Mouse (Mus musculus): ENCODE results near the gene Auts2.

Auts2 gene

DNA sequence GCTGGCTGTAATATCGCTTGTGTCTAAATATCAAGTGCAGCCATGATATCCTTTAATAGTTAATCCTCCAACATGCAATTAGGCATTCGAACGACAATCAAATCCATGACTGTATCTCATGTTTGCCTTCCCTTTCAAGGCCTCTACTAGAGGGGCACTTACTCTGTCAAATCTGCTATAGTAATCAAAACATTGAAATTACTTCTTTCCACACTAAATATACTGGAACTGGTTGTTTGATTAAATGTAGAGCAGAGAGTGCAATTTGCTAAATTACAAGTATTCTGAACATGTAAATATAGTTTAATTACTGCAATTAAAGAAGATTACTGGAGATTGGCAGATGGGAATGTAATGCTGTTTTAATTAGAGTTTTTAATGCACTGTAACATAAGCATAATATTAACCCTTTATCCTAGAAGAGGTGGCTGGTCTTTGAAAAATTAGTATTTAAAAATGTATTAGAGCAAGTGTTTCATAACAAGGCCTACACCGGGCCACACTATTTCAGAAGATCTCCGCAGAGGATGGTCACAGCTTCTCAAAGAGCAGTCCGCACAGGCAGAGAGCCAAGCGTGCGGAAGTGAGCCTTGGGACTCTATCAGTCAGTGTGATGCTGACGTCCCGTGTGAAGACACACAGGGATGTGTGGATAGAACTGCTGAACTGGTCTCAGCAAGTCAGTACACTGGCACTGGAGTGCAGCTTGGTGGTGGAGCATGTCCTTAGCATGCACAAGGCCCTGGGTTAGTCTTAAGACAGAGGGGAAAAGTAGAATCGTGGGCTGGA lies 673.2 kb downstream of the Auts2 start:
- no peak for DNase-seq

DNA sequence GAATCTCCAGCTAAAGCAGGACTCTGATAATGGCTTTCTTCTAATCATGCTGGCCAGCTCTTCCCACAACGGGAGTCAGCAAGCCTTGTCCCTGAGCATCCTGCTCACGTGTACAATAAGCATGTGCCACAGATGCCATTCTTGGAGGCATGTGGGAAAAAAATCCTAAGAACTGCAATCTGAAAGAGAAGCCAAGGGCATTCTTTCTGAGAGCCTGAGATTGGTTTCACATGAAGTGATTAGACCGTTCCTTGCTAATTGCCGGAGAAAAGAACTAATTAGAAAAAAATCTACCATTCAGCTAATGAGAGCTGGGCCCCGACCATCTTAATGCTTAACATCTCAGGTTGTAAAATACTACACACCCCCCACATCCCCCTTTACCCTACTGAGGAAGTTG lies 677.9 kb downstream of the Auts2 start:
- no peak for DNase-seq

DNA sequence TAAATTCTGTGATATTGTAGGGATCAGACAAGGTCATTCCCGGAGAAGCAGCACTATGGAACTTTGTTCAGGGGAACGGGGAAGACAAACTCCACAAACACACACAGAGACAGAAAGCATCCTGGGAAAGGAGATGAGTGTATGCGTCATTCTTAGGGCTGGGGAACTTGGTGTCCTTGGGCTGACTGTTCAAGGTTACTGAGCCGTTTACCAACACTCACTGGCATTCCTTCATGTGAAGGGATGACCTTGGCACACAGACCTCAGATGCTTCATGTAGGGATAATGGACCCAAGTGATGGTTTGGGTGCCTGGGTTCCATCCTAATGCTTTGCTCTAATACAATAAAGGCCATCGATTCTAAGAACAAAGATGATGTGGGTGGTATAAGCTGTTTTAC lies 685.2 kb downstream of the Auts2 start:
- DNase-seq: no peak

DNA sequence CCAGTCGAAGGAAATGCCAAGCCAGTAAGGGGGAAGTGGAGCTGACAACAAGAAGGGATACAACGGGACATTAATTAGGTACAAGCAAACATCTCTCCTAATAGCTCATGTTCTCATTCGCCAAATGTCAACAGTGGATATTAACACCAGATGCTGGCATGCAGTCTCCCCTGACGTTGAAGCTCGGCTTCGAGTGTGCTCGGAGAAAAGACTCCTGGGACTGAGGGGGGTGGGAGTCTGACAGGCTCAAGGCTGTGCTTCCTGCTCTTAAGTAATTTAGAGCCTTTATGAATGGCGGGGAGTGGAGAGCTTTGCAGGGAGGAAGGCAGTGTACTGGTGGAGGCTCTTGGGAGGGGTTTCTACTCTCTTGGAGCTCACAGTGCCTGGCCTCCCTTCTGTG lies 687.8 kb downstream of the Auts2 start:
- DNase-seq: no peak

DNA sequence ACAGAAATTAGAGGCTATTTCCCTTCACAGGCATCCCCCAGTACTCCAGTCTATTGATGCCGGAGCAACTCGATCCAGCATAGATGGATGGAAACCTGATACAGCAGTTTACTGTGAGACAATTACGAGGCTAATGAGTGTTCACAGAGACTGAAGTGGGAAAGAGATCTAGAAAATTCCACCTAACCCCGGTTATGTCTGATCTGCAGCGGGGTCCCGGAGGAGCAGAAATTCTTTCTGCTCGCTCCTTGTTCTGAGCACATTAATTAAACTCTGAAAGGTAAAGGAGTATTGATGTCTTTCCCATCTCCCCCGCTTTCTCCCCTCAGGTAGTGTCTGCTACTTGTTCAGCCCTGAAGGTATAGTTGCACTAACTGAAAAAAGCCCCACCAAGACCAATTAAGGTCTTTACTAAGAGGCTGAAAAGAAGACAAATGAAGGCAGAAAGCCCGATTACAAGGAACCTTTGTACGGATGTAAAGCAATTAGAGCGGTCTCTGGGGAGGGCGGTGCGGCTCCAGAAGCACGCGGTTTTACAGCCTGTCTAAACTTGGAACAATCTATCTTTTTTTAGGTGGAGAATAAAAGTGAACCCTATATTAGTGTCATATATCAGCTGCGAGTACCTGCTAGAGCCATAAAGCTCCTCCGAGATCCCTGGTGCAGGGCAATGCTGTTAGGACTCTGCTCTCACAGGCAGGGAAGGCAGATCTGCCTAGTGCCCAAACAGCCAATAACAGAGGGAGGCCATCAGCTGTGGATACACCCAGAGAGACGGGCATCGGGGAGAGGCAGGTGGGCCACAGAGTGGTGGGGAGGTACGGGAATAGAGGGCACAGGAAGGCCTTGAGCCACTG lies 691.3 kb downstream of the Auts2 start:
- no peak for DNase-seq

DNA sequence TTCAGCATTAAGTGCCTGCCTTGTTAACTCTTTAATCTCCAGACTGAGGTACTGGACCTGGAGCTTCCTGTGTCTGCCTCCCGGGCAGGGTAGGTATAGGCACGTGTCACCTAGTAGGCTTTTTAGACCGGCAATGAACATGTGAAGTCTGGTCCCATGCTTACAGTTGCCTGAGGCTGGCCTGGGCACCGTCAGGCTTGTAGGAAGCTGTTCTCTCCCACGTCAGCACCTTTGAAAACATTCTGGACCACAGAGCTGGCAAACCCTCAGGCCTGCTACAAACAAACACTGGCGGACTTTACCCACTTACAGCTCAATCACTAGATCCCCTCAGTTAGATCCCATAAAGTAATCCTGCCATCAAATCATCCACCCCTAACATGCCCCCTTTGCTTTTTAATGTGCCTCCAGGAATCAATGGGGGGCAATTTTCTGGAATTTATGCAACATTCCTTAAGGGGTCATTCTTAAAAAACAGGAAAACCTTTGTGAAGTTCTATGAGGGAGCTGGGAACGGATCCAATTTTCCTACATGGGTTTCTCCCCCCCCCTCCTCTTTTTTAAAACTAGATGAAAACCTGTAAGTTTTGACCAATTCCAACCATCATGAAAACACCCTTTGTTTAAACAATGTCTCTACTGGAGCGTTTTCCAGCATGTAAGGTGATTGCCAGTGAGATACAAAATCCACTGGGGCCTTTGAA lies 692.4 kb downstream of the Auts2 start:
- no peak for DNase-seq

DNA sequence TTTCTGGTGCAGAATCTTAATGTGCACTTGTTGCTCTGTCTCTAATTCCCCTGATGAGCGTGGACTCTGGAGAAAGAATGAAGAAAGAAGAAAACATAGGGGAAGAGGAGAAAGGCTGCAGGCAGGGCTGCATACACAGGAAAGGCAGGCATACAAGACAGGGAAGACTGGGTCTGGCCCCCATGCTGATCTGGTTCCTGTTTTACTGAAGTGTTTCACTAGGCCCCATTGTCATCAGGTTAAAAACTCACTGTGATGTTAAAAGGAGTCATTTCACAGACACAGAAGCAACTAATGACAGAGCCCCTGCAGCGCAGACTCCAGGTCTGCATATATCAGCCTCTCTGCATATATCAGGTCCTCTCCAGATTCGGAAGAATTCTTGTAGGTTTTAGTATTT lies 693.5 kb downstream of the Auts2 start:
- DNase-seq: no peak

DNA sequence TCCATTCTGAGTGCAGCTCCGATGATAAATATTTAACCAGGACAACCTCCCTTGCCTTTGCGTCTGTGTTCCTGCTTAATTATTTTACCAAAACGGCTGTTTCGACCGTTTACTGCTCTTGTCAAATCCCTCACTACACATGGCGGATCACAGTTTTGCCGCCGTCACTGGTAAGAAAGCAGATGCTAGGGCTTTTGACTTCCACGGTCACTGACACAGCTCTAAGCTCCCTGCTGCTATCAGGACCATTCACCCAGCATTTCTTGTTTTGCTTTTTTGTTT lies 698.7 kb downstream of the Auts2 start:
- no peak for DNase-seq

DNA sequence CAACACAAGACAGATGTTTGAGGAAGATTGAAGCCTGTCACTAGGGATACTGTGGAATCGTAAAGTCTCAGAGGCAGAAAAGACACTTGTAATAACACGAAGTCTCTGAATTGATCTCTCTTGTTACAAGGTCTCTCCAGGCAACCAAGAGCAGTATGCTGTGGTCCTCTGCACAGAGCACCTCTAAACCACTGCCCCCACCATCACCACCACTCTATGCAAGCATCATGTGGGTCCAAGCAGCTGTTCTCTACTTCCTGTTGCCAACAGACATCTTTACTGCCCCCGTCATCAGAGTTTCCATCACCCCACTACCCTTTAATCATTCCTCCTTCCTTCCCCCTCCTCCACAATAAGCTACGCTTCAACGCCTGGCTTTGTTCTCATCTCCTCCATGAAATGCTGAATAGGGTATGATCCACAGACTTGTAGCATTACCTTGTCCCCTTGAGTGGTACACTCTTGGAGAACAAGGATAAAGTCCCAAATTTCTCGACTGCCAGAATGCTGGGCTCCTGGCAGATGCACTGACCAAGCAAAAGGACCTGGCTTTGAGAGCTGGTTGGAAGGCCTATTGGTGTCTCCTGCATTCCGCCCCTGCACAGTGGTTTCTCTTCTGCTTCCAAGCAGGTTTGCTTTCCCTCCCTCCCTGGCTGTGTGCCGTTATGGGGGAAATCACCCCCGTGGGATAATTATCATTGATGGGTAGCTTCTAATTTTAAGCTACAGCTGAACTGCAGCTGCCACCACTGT lies 699.2 kb downstream of the Auts2 start:
- DNase-seq: peak in 1 of 2 experiments; percentile 4

DNA sequence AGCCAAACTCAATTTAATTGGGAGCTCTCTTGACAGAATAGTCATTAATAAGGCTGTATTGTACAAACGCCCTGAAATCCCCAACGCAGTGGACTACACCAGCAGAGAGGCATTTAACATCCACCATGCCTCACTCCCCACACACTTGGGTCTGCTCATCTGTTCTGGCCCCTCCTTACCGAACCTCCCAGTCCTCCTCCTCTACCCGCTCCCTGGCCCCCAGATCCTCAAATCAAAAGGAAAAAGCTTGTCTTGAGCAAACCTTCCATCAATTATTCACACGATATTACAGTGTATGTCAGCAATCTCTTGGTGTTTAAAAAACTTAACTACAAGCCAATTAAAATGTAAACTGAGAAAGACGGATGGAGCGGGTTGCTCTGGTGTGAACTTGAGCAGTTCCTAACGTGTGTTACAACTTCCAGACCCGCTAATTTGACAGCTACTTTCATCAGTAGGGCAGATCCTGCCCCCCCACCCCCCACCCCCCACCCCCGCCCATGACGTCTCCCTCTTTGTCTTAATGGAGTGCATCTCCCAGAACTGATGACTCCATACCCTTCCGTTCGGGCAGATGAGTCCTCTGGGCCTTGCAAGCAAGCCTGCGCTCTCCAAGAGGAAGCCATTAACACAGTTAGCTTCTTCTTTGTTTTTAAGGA lies 703.4 kb downstream of the Auts2 start:
- no peak for DNase-seq

DNA sequence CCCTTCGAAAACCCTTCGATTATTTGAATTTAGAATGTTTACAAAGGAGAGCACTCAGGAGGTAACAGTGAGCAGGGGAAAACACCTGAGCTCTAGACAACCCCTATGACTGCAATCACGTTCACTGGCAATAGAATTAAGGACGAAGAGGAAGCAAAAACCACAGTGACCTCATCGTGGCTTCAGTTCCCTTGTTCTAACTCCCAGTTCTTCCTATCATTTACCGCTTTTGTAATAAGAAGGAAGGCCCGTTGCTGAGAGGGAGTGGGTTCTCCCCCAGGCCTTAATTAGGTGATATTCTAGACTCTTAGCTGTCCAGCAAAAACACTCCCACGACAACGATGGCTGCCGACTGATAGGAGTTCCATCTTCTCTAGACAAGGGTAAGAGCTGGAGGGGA lies 704.1 kb downstream of the Auts2 start:
- DNase-seq: peak; percentile 2 to 6

DNA sequence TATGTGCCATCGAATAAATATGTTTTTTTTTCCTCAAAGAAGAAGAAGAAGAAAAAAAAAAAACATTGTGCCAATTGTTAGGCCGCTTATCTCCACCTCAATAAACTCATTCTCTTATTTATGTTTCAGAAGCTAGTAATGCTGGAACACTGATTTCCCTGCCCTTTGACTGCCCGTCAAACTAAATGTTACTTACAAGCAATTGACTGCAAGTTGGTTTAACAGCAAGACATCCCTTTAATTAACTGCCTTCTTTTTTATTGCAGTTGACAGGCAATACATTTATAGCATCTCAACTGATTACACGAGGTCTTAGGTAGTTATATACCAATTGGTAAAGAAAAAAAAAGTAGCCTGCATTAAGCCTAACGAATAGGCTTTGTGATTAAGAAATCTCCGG lies 705.1 kb downstream of the Auts2 start:
- DNase-seq: no peak

DNA sequence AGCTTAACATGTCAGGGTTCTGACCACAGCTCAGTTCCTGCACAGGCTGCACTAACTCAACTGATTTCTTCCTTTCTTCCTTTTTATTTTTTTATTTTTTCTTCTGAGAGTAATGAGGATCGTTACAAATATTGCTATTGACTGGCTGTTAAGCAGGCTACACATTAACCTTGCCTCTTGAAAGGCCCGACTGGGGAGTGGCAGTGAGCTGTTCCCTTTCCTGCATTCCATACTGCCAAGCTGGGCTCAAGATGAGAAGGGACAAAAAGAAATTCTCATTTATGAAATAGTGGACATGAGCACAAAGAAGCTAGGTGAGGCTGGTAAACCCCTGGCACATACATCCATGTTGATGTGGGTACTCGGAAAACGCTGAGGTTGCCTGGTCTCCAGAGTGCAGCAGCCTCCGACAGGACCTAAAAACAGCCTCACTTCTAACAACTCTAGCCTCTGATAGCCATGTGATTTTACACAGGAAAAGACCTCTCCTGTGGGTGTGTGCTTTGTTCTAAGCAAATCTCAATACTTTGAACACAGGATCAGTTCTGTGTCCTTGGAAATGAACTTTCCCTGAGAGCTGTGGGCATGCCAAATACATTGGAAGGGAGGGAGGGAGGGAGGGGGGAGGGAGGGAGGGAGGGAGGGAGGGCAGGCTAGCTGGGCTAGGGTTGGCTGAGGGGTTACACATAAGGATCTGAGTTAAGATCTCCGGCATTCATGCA lies 707.0 kb downstream of the Auts2 start:
- no peak for DNase-seq

DNA sequence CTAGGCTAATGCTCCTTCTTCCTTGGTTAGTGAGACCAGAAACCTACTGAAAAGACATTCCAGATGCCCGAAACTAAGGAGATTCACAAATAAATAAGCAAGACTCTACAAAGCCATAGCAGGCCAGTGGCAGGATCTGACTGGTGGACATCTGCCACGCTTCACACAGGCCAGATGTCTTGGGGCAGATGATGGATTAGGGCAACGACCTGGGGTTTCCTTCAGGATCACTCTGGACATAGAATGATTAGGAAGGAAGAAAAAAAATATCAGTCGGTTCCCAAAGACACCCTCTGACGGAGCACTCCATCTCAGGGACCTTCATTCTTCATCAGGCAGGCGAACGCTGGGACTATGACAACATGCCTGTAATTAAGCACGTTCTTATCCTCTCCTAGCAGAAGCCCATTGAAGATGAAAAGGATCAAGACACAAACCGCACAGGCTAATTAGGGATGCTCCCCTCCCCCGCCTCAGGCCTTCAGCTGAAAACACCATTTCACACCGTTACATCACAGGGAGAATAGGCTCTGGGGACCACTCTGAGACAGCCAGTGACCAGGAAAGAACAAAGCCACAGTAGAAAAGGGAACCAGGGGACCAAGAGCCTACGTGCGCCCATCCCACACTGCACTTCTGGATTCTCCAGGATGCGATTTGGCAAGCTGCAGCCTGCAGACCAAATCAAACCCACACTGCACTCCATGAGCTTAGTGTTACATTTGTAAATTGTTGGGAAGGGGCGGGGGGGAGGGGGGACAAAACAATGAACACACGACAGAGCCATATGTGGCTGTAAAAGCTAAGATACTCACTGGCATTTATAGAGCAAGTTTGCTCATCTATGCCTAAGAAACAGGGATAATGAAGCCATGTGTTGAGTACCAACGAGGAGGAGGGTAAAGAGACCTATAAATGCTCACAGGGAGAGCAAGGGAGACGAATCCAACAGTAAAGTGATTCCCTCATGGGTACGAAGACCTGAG lies 710.0 kb downstream of the Auts2 start:
- DNase-seq: no peak

DNA sequence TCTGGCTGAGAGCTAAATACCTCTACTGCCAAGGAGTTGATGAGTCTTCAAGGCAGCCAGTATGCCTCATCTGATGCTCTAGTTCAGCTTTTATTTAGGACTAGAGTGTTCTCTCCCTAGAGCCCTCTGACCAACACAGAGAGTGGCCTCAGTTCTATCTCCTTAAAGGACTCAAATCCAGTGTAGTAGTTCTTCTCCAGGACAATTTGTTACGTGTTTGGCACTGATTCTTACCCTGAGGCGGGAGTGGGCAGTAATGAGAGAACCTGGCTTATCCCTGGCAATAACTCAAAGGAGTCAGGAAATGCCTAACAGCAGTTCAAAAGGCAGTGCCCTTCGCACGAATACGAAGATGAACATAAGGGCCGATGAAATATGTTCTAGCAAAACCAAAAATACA lies 713.0 kb downstream of the Auts2 start:
- DNase-seq: no peak

DNA sequence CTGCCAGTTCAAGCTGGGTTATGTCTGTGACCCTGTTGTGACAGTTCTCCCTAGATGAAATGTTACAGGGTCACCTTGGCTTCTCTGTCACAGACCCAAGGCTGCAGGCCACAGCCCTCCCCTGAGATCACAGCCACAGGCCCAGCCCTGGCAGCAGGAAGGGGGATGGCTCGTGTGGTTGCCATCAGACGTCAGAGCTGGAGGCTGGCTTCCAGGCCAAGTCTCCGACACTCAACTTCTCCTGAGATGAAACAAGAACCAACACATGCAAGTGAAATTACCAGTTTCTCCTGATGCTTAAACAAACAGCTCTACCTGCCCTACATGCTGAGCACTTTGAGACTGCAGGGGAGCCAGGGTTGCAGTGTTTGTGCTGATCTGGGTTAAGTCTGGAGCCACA lies 713.9 kb downstream of the Auts2 start:
- DNase-seq: peak; percentile 3 to 6

DNA sequence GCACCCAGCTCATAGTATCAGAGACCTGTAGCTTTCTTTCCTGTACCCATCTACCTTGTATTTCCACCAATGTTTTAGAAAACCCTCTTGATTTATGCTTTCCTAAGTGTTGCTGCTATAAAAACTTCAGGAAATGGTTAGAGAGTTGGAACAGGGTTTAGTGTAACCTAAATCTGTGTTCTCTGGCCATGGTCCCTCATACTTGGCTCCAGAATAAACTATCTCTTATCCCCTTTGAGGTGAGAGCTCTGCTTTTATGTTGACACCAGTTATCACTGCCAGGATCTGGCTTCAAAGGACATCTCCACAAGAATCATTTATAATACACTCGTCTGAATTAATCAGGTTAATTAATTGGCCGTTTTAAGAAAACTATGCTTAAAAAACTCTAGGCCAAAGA lies 714.5 kb downstream of the Auts2 start:
- no peak for DNase-seq

DNA sequence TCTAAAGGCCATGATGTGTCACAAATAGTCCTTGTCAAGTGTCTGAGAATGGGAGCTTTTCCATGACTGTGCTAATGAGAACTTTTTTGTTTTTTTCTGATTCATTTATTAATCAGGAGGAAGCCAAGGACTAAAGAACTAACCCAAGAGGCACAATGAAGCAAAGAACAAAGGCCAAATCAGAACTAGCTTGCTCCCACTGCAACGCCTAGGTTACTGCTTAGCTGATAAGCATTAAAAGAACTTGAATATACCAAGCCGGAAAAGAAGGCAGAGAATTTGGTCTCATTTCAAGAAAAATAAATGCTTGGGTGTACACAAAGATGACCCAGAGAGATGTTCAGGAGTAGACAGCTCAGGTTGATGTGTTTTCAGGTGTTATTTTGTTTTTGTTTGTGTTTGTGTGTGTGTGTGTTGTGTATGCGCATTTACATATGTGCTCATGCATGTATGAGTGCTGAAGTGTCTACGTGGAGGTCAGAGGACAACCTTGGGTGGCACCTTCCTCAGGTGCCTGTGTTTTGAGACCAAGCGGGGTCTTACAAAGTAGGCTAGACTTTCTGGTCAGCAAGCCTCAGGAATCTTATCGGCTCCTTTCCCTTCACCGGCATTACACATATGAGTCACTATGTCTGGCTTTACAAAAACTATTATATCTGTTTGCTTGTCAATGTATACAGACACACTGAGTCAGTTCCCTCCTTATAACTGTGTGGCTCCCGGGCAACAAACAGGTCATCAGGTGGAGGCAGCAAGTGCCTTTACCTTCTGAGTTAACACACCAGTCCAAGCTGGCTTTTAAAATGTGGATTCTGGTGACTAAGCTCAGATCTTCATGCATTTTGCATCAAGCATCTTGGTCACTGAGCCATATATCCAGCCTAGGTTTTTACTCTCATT lies 716.5 kb downstream of the Auts2 start:
- no peak for DNase-seq

DNA sequence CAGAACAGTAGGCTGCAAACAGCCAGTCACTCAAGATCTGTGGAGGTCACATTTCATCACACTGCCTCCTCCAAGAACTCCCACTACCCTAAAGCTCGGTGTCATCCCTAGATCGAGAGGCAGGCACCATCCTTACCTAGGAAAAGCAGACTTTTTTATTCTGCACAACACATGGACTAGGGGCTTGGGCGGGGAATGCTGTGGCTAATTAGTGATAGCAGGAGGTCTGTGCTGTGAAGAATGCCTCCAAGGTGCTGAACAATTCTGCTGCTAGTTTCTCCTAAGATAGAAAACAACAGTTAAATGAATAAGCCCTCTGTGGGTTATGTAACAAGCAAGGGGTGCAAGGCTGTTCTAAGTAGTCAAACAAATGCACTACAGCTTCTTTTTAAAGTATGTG lies 717.7 kb downstream of the Auts2 start:
- no peak for DNase-seq
